Mouse (Mus musculus) MEL (cell line): Measurements from ENCODE around the gene Lrrc31. TPM values are rescaled to one million over a fixed set of nuclear protein-coding genes. Genes with fewer than 3 reads are reported as not detected.

ENCODE experiments used
- DNase-seq: peaks from one replicate; pipeline ENCODE4 v3.0.0; 2011; ENCODE audit warnings: low read depth, low spot score
- H3K27ac ChIP-seq: 2 replicates; pipeline ENCODE4 v1.5.1; 2012; ENCODE audit warnings: low read depth, mild to moderate bottlenecking, control low read depth, low read length, moderate library complexity; ENCODE audit not compliant: control insufficient read depth
- H3K27me3 ChIP-seq, 2 experiments: fragments of 150-350 bp in 1 of 2; sonication (generic) in 1 of 2; 2 replicates each; pipeline ENCODE4 v1.6.1; 2012; ENCODE audit warnings: low read length in 2 of 2, mild to moderate bottlenecking in 2 of 2, improper control_type of control experiment in 1 of 2, moderate library complexity in 1 of 2; ENCODE audit not compliant: insufficient read depth in 2 of 2, control insufficient read depth in 1 of 2
- H3K36me3 ChIP-seq, 2 experiments: 2 replicates each; pipeline ENCODE4 v1.6.1; 2012 to 2014; ENCODE audit warnings: low read length in 2 of 2, improper control_type of control experiment in 1 of 2, inconsistent platforms in 1 of 2, mild to moderate bottlenecking in 1 of 2; ENCODE audit not compliant: insufficient read depth in 2 of 2, control insufficient read depth in 1 of 2
- H3K4me1 ChIP-seq, 2 experiments: fragments of 150-350 bp in 1 of 2; sonication (generic) in 1 of 2; 2 replicates each; pipeline ENCODE4 v1.6.1; 2012; ENCODE audit warnings: low read length in 2 of 2, improper control_type of control experiment in 1 of 2, mild to moderate bottlenecking in 1 of 2; ENCODE audit not compliant: insufficient read depth in 2 of 2, control insufficient read depth in 1 of 2
- H3K4me3 ChIP-seq, 2 experiments: fragments of 150-350 bp in 1 of 2; sonication (generic) in 1 of 2; 2 replicates each; pipeline ENCODE4 v1.5.1; 2012; ENCODE audit warnings: low read depth in 2 of 2, low read length in 2 of 2, mild to moderate bottlenecking in 2 of 2, moderate library complexity in 2 of 2, control low read depth in 1 of 2, improper control_type of control experiment in 1 of 2; ENCODE audit not compliant: control insufficient read depth in 1 of 2, insufficient read depth in 1 of 2
- H3K79me2 ChIP-seq: 2 replicates; pipeline ENCODE4 v1.6.1; 2012; ENCODE audit warnings: mild to moderate bottlenecking, low read length, moderate library complexity; ENCODE audit not compliant: control insufficient read depth, poor library complexity, insufficient read depth
- H3K9ac ChIP-seq: 2 replicates; pipeline ENCODE4 v1.6.1; 2012; ENCODE audit warnings: low read depth, mild to moderate bottlenecking, control low read depth, low read length, moderate library complexity; ENCODE audit not compliant: control insufficient read depth, poor library complexity, severe bottlenecking
- H3K9me3 ChIP-seq: fragments of 150-350 bp; sonication (generic); replicated peaks from 2 replicates; pipeline ENCODE4 v1.6.1; 2012; ENCODE audit warnings: mild to moderate bottlenecking, low read length, improper control_type of control experiment, moderate library complexity; ENCODE audit not compliant: insufficient read depth
- BHLHE40 ChIP-seq: IDR thresholded peaks from 2 replicates; pipeline ENCODE4 v1.6.1; 2012; ENCODE audit warnings: low read depth, mild to moderate bottlenecking, inconsistent platforms, low read length, improper control_type of control experiment, borderline replicate concordance
- CHD1 ChIP-seq: IDR thresholded peaks from 2 replicates; pipeline ENCODE4 v1.6.1; 2012; ENCODE audit warnings: low read depth, mild to moderate bottlenecking, inconsistent platforms, low read length, improper control_type of control experiment
- CHD2 ChIP-seq: IDR thresholded peaks from 2 replicates; pipeline ENCODE4 v1.6.1; 2011; ENCODE audit warnings: low read length, improper control_type of control experiment
- CTCF ChIP-seq, 3 experiments: IDR thresholded peaks in 2 of 3; conservative IDR thresholded peaks in 1 of 3; 2 replicates each; pipeline ENCODE4 v1.5.1; 2011 to 2012; ENCODE audit warnings: low read length in 3 of 3, low read depth in 2 of 3, mild to moderate bottlenecking in 2 of 3, improper control_type of control experiment in 1 of 3, inconsistent platforms in 1 of 3, mixed read lengths in 1 of 3, moderate library complexity in 1 of 3; ENCODE audit not compliant: control insufficient read depth in 1 of 3, insufficient read depth in 1 of 3, poor library complexity in 1 of 3, severe bottlenecking in 1 of 3
- E2F4 ChIP-seq: IDR thresholded peaks from 2 replicates; pipeline ENCODE4 v1.6.1; 2011; ENCODE audit warnings: low read depth, low read length, improper control_type of control experiment, borderline replicate concordance
- ELF1 ChIP-seq: IDR thresholded peaks from 2 replicates; pipeline ENCODE4 v1.6.1; 2014; ENCODE audit warnings: low read depth, mild to moderate bottlenecking, inconsistent platforms, low read length, improper control_type of control experiment, moderate library complexity
- EP300 ChIP-seq, 2 experiments: IDR thresholded peaks; 2 replicates each; pipeline ENCODE4 v1.6.1; 2011; ENCODE audit warnings: improper control_type of control experiment in 2 of 2, low read length in 2 of 2, low read depth in 1 of 2, mild to moderate bottlenecking in 1 of 2
- ETS1 ChIP-seq: IDR thresholded peaks from 2 replicates; pipeline ENCODE4 v1.6.1; 2012; ENCODE audit warnings: low read depth, mild to moderate bottlenecking, inconsistent platforms, low read length, improper control_type of control experiment, moderate library complexity
- GABPA ChIP-seq: IDR thresholded peaks from 2 replicates; pipeline ENCODE4 v1.6.1; 2012; ENCODE audit warnings: low read depth, mild to moderate bottlenecking, inconsistent platforms, low read length, improper control_type of control experiment, moderate library complexity
- HCFC1 ChIP-seq: IDR thresholded peaks from 2 replicates; pipeline ENCODE4 v1.6.1; 2012; ENCODE audit warnings: low read depth, mild to moderate bottlenecking, inconsistent platforms, low read length, improper control_type of control experiment, moderate library complexity
- KAT2A ChIP-seq: conservative IDR thresholded peaks from 2 replicates; pipeline ENCODE4 v1.6.1; 2012; ENCODE audit warnings: low read depth, low read length, improper control_type of control experiment, inconsistent platforms
- MAFK ChIP-seq: IDR thresholded peaks from 2 replicates; pipeline ENCODE4 v1.6.1; 2011; ENCODE audit warnings: low read depth, mild to moderate bottlenecking, low read length, improper control_type of control experiment, borderline replicate concordance
- MAX ChIP-seq: IDR thresholded peaks from 2 replicates; pipeline ENCODE4 v1.6.1; 2011; ENCODE audit warnings: low read length, improper control_type of control experiment
- MAZ ChIP-seq: IDR thresholded peaks from 2 replicates; pipeline ENCODE4 v1.6.1; 2012; ENCODE audit warnings: low read depth, mild to moderate bottlenecking, inconsistent platforms, low read length, improper control_type of control experiment
- MEF2A ChIP-seq: IDR thresholded peaks from 2 replicates; pipeline ENCODE4 v1.6.1; 2014; ENCODE audit warnings: low read depth, mild to moderate bottlenecking, inconsistent platforms, low read length, improper control_type of control experiment; ENCODE audit not compliant: poor library complexity, insufficient replicate concordance, severe bottlenecking; ENCODE audit errors: extremely low read depth
- MYB ChIP-seq: IDR thresholded peaks from 2 replicates; pipeline ENCODE4 v1.6.1; 2011; ENCODE audit warnings: mild to moderate bottlenecking, low read depth, low read length, improper control_type of control experiment
- MYC ChIP-seq: IDR thresholded peaks from 2 replicates; pipeline ENCODE4 v1.6.1; 2011; ENCODE audit warnings: low read depth, mild to moderate bottlenecking, low read length, improper control_type of control experiment, moderate library complexity
- POLR2AphosphoS2 ChIP-seq: IDR thresholded peaks from 2 replicates; pipeline ENCODE4 v1.6.1; 2011; ENCODE audit warnings: low read length, improper control_type of control experiment
- RCOR1 ChIP-seq: IDR thresholded peaks from 2 replicates; pipeline ENCODE4 v1.6.1; 2012; ENCODE audit warnings: low read depth, mild to moderate bottlenecking, inconsistent platforms, low read length, improper control_type of control experiment
- SIN3A ChIP-seq: IDR thresholded peaks from 2 replicates; pipeline ENCODE4 v1.6.1; 2012; ENCODE audit warnings: low read length, improper control_type of control experiment, inconsistent platforms
- TAL1 ChIP-seq: IDR thresholded peaks from 2 replicates; pipeline ENCODE4 v1.6.1; 2012; ENCODE audit warnings: mild to moderate bottlenecking, inconsistent platforms, low read length, moderate library complexity, mixed read lengths
- TBP ChIP-seq: IDR thresholded peaks from 2 replicates; pipeline ENCODE4 v1.8.0; 2011; ENCODE audit warnings: low read depth, low read length, improper control_type of control experiment
- USF1 ChIP-seq: IDR thresholded peaks from 2 replicates; pipeline ENCODE4 v1.6.1; 2014; ENCODE audit warnings: low read depth, mild to moderate bottlenecking, inconsistent platforms, low read length, improper control_type of control experiment, moderate library complexity
- ZC3H11A ChIP-seq: IDR thresholded peaks from 2 replicates; pipeline ENCODE4 v1.6.1; 2012; ENCODE audit warnings: low read depth, mild to moderate bottlenecking, inconsistent platforms, low read length, improper control_type of control experiment
- ZKSCAN1 ChIP-seq: IDR thresholded peaks from 2 replicates; pipeline ENCODE4 v1.6.1; 2012; ENCODE audit warnings: low read depth, mild to moderate bottlenecking, inconsistent platforms, low read length, improper control_type of control experiment, moderate library complexity
- ZMIZ1 ChIP-seq: IDR thresholded peaks from 2 replicates; pipeline ENCODE4 v1.6.1; 2012; ENCODE audit warnings: low read depth, mild to moderate bottlenecking, inconsistent platforms, low read length, improper control_type of control experiment, moderate library complexity
- ZNF384 ChIP-seq: IDR thresholded peaks from 2 replicates; pipeline ENCODE4 v1.6.1; 2012; ENCODE audit warnings: low read depth, mild to moderate bottlenecking, inconsistent platforms, low read length, improper control_type of control experiment
- polyA plus RNA-seq, 2 experiments: library from polyadenylated mRNA; stranded (reverse) in 1 of 2; unstranded in 1 of 2; fragments of >175 nt in 1 of 2; fragments of >200 nt in 1 of 2; gene quantifications; 2 replicates each; pipeline versions ENCODE4 v1.2.1 to v1.2.4; 2012; ENCODE audit warnings: low replicate concordance in 2 of 2, low read depth in 1 of 2; ENCODE audit not compliant: insufficient read length in 2 of 2, insufficient read depth in 1 of 2, missing spikeins in 1 of 2
- total RNA-seq: library from RNA; depleted of rRNA; stranded (reverse); fragments of 300-350 nt; gene quantifications from 2 replicates; pipeline ENCODE4 v1.2.3, GENCODE M21; 2012

Lrrc31 gene
- total and polyA plus RNA-seq, 3 experiments, result 0.03 TPM; not detected in 2

- Histone ChIP-seq H3K4me3 (no peak overlapping the region), H3K9ac (no peak overlapping the region), H3K9me3 (no peaks in the 10 kb centered on the region), H3K79me2 (no peaks in the 10 kb centered on the region), H3K27me3 (no peaks in the 10 kb centered on the region), H3K4me1 (no peaks in the 10 kb centered on the region), H3K27ac (no peak overlapping the region), H3K36me3 (no peaks in the 10 kb centered on the region)
- DNase-seq, result no peak
- TF ChIP-seq TAL1, result no peak
- TF ChIP-seq CHD2, result no peak
- no peak for TF ChIP-seq USF1
- TF ChIP-seq CHD1, result no peak
These were observed 43.2 kb upstream of the Lrrc31 start for GRCm38 (mm10) chr3:30742891-30743290.

DNA sequence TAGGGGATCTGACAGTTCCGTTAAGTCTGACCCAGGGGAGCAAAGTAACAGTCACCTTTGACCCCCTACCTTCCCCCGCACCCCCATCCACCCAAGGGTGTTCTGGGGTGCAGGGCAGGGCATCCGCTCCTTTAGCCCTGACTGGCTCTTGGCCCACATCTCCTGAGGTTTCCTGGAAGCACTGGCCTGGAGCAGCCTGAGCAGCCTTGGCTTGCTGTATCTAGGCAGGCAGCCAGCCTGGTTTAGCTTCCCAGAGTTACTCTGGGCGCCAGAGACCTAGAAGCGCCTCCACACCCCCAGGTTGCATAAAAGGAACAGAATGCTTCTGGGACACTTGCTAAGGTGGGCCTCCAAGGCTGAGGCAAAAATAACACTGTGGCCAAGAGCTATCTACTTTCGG lies 41.7 kb upstream of the Lrrc31 start:
- no peaks in the 10 kb centered on the region for H3K79me2 ChIP-seq
- TF ChIP-seq SIN3A (no peak), MAZ (no peak), ZC3H11A (no peak), ZNF384 (no peak), HCFC1 (no peak), ZKSCAN1 (no peak), MAX (no peak), CTCF (IDR thresholded peaks at IDR 0.05 in 2 of 3, conservative IDR thresholded peaks at IDR 0.05 in 1 of 3; ENCODE audit: control insufficient read depth in 1 of 3, insufficient read depth in 1 of 3, low read depth in 2 of 3, low read length in 3 of 3, poor library complexity in 1 of 3, severe bottlenecking in 1 of 3) (no peak), E2F4 (no peak), TBP (no peak), TAL1 (no peak), KAT2A (no peak), MYC (no peak), ELF1 (no peak)
- H3K27ac ChIP-seq, result no peak overlapping the region
- H3K27me3 ChIP-seq, result no peaks in the 10 kb centered on the region
- H3K4me3 ChIP-seq, result no peak overlapping the region
- no peak overlapping the region for H3K9ac ChIP-seq
- H3K9me3 ChIP-seq, result no peaks in the 10 kb centered on the region
- H3K4me1 ChIP-seq, result no peaks in the 10 kb centered on the region
- no peak for DNase-seq
- H3K36me3 ChIP-seq, result no peaks in the 10 kb centered on the region

DNA sequence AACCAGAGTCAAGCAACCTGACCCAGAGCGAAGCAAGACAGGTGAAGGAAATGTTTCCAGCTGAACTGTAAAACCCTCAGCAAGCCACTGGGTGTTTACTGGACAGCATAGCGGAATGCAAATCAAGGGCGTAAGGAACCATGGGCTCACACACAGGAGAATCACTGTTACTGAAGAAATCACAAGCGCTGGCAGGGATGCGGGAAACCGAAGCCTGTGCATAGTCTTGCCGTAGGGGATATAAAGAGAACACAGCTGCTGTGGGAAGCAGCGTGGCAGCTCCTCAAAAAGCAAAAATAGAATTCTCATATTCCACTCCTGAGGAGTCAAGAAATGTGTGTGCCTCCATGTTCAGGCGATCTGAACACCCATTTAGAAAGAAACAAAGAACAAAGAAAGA lies 37.2 kb upstream of the Lrrc31 start:
- Histone ChIP-seq H3K9ac (no peak overlapping the region), H3K4me3 (no peak overlapping the region), H3K27ac (no peak overlapping the region), H3K4me1 (no peaks in the 10 kb centered on the region), H3K9me3 (no peaks in the 10 kb centered on the region), H3K36me3 (no peaks in the 10 kb centered on the region), H3K79me2 (no peaks in the 10 kb centered on the region), H3K27me3 (no peaks in the 10 kb centered on the region)
- no peak for DNase-seq
- no peak for TF ChIP-seq ELF1
- TF ChIP-seq TAL1, result no peak
- TF ChIP-seq RCOR1, result no peak
- no peak for TF ChIP-seq TBP
- no peak for TF ChIP-seq POLR2AphosphoS2
- TF ChIP-seq BHLHE40, result no peak
- TF ChIP-seq ZMIZ1, result no peak
- no peak for TF ChIP-seq GABPA
- TF ChIP-seq ETS1, result no peak
- TF ChIP-seq MEF2A, result no peak
- TF ChIP-seq EP300 (IDR thresholded peaks at IDR 0.05; ENCODE audit: low read depth in 1 of 2, low read length in 2 of 2), result no peak
- no peak for TF ChIP-seq CHD2
- TF ChIP-seq ZKSCAN1, result no peak
- TF ChIP-seq MAZ, result no peak
- TF ChIP-seq MYB, result no peak
- no peak for TF ChIP-seq MAFK
